Mouse (Mus musculus) MEL (cell line): Measurements from ENCODE around the gene Smagp.

ENCODE experiments used
- CTCF ChIP-seq, 3 experiments: IDR thresholded peaks in 2 of 3; conservative IDR thresholded peaks in 1 of 3; 2 replicates each; pipeline ENCODE4 v1.5.1; 2011 to 2012; ENCODE audit warnings: low read length in 3 of 3, low read depth in 2 of 3, mild to moderate bottlenecking in 2 of 3, improper control_type of control experiment in 1 of 3, inconsistent platforms in 1 of 3, mixed read lengths in 1 of 3, moderate library complexity in 1 of 3; ENCODE audit not compliant: control insufficient read depth in 1 of 3, insufficient read depth in 1 of 3, poor library complexity in 1 of 3, severe bottlenecking in 1 of 3
- HCFC1 ChIP-seq: IDR thresholded peaks from 2 replicates; pipeline ENCODE4 v1.6.1; 2012; ENCODE audit warnings: low read depth, mild to moderate bottlenecking, inconsistent platforms, low read length, improper control_type of control experiment, moderate library complexity
- MAZ ChIP-seq: IDR thresholded peaks from 2 replicates; pipeline ENCODE4 v1.6.1; 2012; ENCODE audit warnings: low read depth, mild to moderate bottlenecking, inconsistent platforms, low read length, improper control_type of control experiment
- MEF2A ChIP-seq: IDR thresholded peaks from 2 replicates; pipeline ENCODE4 v1.6.1; 2014; ENCODE audit warnings: low read depth, mild to moderate bottlenecking, inconsistent platforms, low read length, improper control_type of control experiment; ENCODE audit not compliant: poor library complexity, insufficient replicate concordance, severe bottlenecking; ENCODE audit errors: extremely low read depth
- USF2 ChIP-seq, 2 experiments: IDR thresholded peaks; 2 replicates each; pipeline ENCODE4 v1.6.1; 2011 to 2012; ENCODE audit warnings: improper control_type of control experiment in 2 of 2, low read length in 2 of 2, borderline replicate concordance in 1 of 2, inconsistent platforms in 1 of 2, low read depth in 1 of 2, mild to moderate bottlenecking in 1 of 2; ENCODE audit not compliant: insufficient read depth in 1 of 2

- no peak for TF ChIP-seq CTCF (IDR thresholded peaks at IDR 0.05 in 2 of 3, conservative IDR thresholded peaks at IDR 0.05 in 1 of 3; ENCODE audit: control insufficient read depth in 1 of 3, insufficient read depth in 1 of 3, low read depth in 2 of 3, low read length in 3 of 3, poor library complexity in 1 of 3, severe bottlenecking in 1 of 3)
- TF ChIP-seq USF2 (IDR thresholded peaks at IDR 0.05; ENCODE audit: borderline replicate concordance in 1 of 2, insufficient read depth in 1 of 2, low read depth in 1 of 2, low read length in 2 of 2): no peak
- TF ChIP-seq MAZ: no peak
- TF ChIP-seq MEF2A: no peak
- no peak for TF ChIP-seq HCFC1
These were observed 30.1 kb upstream of the Smagp start for GRCm38 (mm10) chr15:100666851-100667250.
